Mouse (Mus musculus) kidney, adult 11 months (tissue): ENCODE results near the gene Slc4a5.
A peak's percentile ranks its signal among the peaks of the same experiment; 100 is the strongest.

Experiments used
- DNase-seq: peaks from one replicate; pipeline ENCODE4 v3.0.0; 2022

Gene Slc4a5

DNA sequence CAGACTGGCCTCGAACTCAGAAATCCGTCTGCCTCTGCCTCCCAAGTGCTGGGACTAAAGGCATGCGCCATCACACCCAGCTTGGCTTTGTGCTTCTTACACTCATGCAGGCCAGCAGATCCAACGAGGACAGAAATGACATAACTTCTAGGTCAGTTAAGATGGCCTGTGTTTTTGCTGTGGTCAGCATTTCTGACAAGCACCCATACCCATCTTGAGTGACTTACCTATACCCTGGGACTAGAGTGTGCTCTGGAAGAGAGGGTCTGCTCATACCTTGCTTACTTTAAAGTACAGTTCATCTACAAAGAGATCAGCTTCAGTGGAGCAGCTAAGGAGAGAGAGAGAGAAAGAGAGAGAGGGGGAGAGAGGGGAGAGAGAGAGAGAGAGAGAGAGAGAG is 13.7 kb downstream of the Slc4a5 start:
- DNase-seq, result no peak

- DNase-seq, result peak; percentile 60
These were observed 14.7 kb downstream of the Slc4a5 start for GRCm38 (mm10) chr6:83234280-83234741.

DNA sequence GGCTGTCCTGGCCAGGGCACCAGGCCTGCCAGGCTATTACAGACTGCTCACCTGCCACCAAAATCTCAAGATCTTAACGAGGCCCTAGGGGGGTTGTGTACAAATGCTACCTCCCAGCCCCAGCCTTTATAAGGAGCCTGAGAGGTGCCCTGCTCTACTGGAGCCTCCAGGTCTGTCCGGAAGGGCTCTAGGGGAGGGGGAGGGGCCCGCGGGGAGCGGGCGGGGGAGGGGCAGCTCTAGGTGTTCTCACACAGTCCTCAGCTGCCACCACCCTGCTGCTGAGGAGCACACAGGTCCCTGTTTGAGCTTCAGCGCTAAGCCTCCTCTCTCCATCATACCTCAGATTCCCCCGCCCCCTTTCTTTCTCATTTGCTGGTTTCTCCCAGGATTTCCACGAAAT is 17.5 kb downstream of the Slc4a5 start:
- peak; percentile 29 for DNase-seq

- DNase-seq, result no peak
These were observed 24.9 kb downstream of the Slc4a5 start for GRCm38 (mm10) chr6:83244422-83245061.

DNA sequence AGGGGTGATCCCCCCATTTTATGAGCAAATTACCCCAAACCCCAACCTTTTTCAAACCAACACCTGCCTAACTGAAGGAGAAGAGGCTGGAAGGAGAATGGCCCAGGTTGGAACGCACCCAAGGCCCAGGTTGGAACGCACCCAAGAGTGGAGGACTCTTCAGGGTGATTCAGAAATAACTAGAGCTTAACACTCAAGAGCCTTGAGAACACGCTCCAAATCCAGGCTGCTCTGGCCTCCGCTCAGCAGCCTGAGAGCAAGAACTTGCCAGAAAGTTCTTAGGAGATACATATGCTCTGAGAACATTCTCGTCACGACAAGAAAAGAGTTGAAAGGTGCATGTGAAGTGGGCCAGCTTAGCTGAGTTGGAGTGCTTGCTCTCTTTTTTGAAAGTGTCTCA is 25.5 kb downstream of the Slc4a5 start:
- DNase-seq, result peak; percentile 76

DNA sequence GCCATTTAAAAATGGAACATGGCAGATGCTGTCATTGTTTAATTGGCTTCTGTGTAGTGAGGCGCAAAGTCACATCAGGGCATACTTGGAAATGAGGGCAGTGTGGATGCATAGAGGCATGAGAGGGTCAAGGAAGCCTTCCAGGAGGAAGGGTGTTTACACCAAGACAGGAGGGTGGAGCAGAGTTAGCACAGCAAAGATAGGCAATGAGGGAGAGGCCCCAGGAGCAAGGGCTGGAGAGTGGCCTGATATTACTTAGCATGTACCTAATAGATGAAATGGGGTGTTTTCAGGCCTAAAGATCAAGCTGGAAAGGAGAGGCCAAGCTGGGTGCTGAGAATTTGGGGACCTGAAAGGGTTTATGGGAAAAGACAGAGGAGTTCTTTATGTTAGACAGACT is 26.4 kb downstream of the Slc4a5 start:
- DNase-seq, result no peak

- DNase-seq, result no peak
These were observed 27.1 kb downstream of the Slc4a5 start for GRCm38 (mm10) chr6:83246750-83247149.

GRCm38 (mm10) chr6:83247153-83247552 is 27.5 kb downstream of the Slc4a5 start:
- DNase-seq, result no peak

DNA sequence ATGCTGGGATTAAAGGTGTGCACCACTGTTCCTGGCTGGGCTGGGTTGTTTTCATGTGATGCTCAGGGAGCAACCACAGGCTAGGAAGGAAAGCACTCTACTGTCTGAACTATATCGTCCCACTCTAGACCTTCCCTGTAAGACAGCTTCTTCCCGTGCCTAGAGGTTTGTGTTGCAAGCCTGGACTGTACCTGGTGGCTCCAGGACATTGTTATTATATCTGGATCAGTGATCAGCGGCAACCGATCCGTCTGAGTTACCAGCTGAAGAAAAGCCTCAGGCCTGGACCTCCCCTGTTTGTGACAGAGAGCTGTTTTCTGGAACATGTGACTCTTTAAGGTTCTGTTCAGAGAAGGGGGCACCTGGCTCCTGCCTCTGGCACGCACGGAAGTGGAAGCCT is 34.6 kb downstream of the Slc4a5 start:
- DNase-seq, result no peak

DNA sequence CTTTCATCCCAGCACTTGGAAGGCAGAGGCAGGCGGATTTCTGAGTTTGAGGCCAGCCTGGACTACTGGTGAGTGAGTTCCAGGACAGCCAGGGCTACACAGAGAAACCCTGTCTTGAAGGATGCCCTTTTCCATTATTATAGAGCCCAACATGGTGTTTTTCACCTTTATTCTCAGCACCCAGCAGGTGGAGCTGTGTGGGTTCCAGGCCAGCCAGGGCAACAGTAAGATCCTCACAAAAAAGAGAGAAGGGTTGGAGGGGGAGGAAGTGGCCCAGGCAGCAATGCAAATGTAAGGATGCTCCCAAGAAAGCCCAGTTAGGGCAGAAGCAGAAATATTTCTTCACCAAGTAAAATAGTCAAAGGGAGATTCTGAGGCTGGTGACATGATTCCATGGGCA is 44.9 kb downstream of the Slc4a5 start:
- DNase-seq, result no peak

DNA sequence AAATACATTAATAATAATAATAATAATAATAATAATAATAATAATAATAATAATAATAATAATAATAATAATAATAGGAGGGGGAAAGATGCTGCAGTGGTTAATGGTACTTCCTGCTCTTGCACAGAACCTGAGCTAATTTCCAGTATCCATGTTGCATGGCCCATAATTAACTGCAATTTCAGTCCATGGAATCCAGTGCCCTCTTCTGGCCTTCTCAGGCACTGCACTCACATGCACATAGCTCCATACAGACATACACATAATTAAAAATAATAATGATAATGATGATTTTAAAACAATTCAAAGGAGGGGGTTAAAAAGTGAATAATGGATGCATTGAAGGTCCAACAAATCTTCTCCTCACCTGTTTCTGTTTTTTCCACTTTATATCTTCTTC is 45.6 kb downstream of the Slc4a5 start:
- DNase-seq, result no peak

DNA sequence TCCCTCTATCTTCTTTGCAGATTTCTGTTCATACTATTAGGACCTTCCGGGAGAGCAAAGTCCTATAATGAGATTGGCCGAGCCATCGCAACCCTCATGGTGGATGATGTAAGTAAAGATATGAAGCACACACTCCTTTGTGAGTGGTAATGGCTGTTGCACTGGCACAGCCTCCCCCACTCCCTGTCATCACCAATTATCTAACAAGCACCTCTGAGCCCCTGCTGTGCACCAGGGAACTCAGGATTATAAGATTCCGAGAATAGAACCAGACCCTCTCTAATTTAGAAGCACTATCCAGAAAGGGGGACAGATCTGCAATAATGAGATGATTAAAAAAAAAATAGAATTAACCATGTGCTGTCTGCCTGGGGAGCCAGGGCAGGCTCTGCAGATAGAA is 46.0 kb downstream of the Slc4a5 start:
- no peak for DNase-seq

- DNase-seq, result no peak
These were observed 48.0 kb downstream of the Slc4a5 start for GRCm38 (mm10) chr6:83267616-83268015.

GRCm38 (mm10) chr6:83268144-83269010 is 48.7 kb downstream of the Slc4a5 start:
- DNase-seq, result peak; percentile 95

DNA sequence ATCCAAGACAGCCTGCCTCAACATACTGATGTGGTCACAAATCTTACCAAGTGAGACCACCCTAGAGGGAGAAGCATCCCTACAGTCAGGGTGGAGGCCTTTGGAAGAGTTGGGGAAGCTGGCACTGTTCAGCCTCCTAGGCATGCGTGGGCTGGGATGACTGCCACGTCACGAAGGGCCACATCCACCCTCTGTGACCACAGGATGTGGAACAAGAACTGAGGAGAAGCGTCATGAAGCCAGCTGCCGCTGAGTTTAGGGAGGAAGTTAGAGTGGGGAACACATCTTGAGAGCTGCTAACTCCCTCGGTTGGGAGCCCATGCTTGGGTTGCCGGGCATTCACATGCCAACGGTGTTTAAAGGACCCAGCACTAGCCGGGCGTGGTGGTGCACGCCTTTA is 54.1 kb downstream of the Slc4a5 start:
- no peak for DNase-seq

- no peak for DNase-seq
These were observed 57.5 kb downstream of the Slc4a5 start for GRCm38 (mm10) chr6:83277151-83277550.

DNA sequence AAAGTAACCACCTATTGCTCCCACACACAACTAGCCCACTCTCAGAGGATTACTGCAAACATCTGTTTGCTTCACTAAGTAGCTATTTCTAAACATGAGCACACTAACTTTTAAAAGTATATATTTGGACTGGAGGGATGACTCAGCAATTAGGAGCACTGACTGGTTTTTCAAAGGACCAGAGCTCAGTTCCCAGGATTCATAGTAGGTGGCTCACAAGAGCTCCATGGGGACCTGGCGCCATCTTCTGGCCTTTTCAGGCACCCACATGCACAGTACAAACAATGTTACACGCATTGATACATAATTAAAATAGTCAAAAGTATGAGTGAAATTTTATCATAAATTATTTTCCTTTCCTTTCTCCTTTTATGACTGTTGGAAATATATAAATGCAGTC is 59.3 kb downstream of the Slc4a5 start:
- DNase-seq, result no peak

DNA sequence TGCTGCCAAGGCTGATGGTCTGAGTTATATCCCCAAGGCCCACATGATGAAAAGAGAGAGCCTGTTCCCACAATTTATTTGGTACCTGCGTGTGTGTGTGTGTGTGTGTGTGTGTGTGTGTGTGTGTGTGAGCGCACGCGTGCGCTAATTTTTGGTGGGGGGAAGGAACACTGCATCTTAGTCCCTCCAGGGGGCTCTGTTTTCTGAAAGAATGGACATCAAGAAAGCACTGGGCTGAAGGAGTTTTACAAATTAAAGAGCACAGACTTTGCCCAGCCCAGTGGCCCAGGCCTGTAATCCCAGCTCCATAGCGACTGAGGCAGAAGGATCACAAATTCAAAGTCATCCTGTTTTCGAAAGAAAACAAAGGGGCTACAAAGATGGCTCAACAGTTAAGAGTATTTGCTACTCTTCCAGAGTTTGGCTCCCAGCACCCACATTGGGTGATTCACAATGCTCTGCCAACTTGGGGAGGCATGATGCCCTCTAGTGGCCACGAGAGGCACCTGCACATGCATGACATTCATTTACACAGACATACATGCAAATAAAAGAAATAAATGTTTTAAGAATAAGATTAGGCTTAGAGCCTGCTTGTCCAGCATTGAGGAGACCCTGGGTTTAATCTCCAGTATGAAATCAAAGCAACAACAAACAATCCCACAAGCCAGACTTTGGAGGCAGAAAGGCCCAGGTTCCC is 60.8 kb downstream of the Slc4a5 start:
- no peak for DNase-seq

- DNase-seq, result no peak
These were observed 81.0 kb downstream of the Slc4a5 start for GRCm38 (mm10) chr6:83300447-83301229.

- no peak for DNase-seq
These were observed 81.7 kb downstream of the Slc4a5 start for GRCm38 (mm10) chr6:83301294-83301693.

- DNase-seq, result peak; percentile 15
These were observed 82.6 kb downstream of the Slc4a5 start for GRCm38 (mm10) chr6:83302264-83302663.

- no peak for DNase-seq
These were observed 89.4 kb downstream of the Slc4a5 start for GRCm38 (mm10) chr6:83309017-83309416.

DNA sequence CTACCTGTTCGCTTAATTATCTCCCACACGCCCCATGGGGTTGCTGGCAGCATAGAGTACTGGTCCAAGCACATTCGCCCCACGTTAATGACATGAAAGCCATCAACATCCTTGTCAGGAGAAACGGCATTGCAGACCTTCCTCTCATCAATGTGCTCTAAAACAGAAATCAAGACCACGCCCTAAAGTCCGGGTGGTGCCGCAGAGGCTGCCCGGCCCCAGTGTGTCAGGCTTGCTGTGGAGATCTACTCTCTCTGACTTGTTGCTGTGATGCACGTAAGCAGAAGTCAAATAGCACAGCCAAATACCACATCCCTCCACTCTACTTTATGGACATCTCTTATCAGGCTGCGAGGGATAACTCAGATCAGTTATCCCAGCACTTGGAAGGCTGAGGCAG is 91.6 kb downstream of the Slc4a5 start:
- DNase-seq, result no peak
